Mouse (Mus musculus) forebrain, embryonic 16.5 days (tissue): ENCODE measurements around the gene Zkscan8. TPM values are rescaled to one million over a fixed set of nuclear protein-coding genes. Genes with fewer than 3 reads are reported as not detected.
"Not testable (repeated sequence)": the region's sequence is repeated elsewhere in the genome, so short reads cannot be mapped to it uniquely, and the experiment has no call there.

Source experiments
- ATAC-seq: fragments of 200-750 bp; cut with Nextera tagmentation; 2 replicates; pipeline ENCODE4 v1.8.0; 2017; ENCODE audit warnings: mild to moderate bottlenecking, moderate library complexity
- H3K27ac ChIP-seq: fragments of 300-500 bp; sonication (generic); 2 replicates; pipeline ENCODE4 v1.5.1; 2014; ENCODE audit warnings: low read length, control low read depth
- H3K27me3 ChIP-seq: fragments of 300-500 bp; sonication (generic); replicated peaks from 2 replicates; pipeline ENCODE4 v1.6.1; 2014; ENCODE audit warnings: low read length; ENCODE audit not compliant: control insufficient read depth, insufficient read depth
- H3K36me3 ChIP-seq: fragments of 300-500 bp; sonication (generic); 2 replicates; pipeline ENCODE4 v1.6.1; 2014; ENCODE audit not compliant: control insufficient read depth, insufficient read depth
- H3K4me1 ChIP-seq: fragments of 300-500 bp; sonication (generic); replicated peaks from 2 replicates; pipeline ENCODE4 v1.6.1; 2014; ENCODE audit warnings: low read length; ENCODE audit not compliant: control insufficient read depth, insufficient read depth
- H3K4me2 ChIP-seq: fragments of 300-500 bp; sonication (generic); 2 replicates; pipeline ENCODE4 v1.6.1; 2014; ENCODE audit warnings: mild to moderate bottlenecking, low read length, control low read depth
- H3K4me3 ChIP-seq: fragments of 300-500 bp; sonication (generic); replicated peaks from 2 replicates; pipeline ENCODE4 v1.5.1; 2014; ENCODE audit warnings: mild to moderate bottlenecking, low read length, control low read depth
- H3K9ac ChIP-seq: fragments of 300-500 bp; sonication (generic); replicated peaks from 2 replicates; pipeline ENCODE4 v1.6.1; 2014; ENCODE audit warnings: low read depth, low read length, control low read depth
- H3K9me3 ChIP-seq: fragments of 300-500 bp; sonication (generic); 2 replicates; pipeline ENCODE4 v1.6.1; 2016; ENCODE audit warnings: low read length; ENCODE audit not compliant: control insufficient read depth
- WGBS: fragments of 180-500 bp; shearing (Covaris S2); extraction: QIAGEN DNeasy Blood & Tissue Kit; methylation state at CpG from one replicate; pipeline ENCODE4 v1.1.7; 2014; 5-methylcytosine and 5-hydroxymethylcytosine counted together
- polyA plus RNA-seq: library from polyadenylated mRNA; unstranded; fragments of >200 nt; fragmentation: Nextera tagmentation; extraction: Ambion mirVana; gene quantifications from 2 replicates; pipeline ENCODE4 v1.2.1, GENCODE M21; 2015

Gene Zkscan8
- 6.9 and 8.0 TPM in 2 replicates for polyA plus RNA-seq

- Histone ChIP-seq H3K27ac (peak within 1 kb of the TSS; percentile 74), H3K27me3 (0 out of 2 replicates have a peak, but pooled peaks cover 2% of the 10 kb centered on the region), H3K4me3 (peak within 1 kb of the TSS; percentile 75), H3K9ac (peak within 1 kb of the TSS; percentile 97), H3K4me2 (peak within 1 kb of the TSS; percentile 68), H3K36me3 (peaks cover 7% of the 10 kb centered on the region), H3K9me3 (no peaks in the 10 kb centered on the region), H3K4me1 (peaks cover 4% of the 10 kb centered on the region; the same call in 1 of the 2 replicates)
- WGBS, result 0% methylated on average over 39 of the region's 39 CpGs
- peak; percentile 99 for ATAC-seq
Measured at GRCm38 (mm10) chr13:21530781-21531201, at the start of gene Zkscan8. TSS of gene Zkscan8 (minus strand) at chr13:21531120.

- no peak within 1 kb of the TSS for H3K9ac ChIP-seq
- H3K9me3 ChIP-seq, result no peaks in the 10 kb centered on the region
- no peak within 1 kb of the TSS for H3K27ac ChIP-seq
- H3K36me3 ChIP-seq, result no peaks in the 10 kb centered on the region
- no peak within 1 kb of the TSS for H3K4me2 ChIP-seq
- no peaks in the 10 kb centered on the region for H3K4me1 ChIP-seq
- H3K4me3 ChIP-seq, result no peak within 1 kb of the TSS
- ATAC-seq, result no peak
- H3K27me3 ChIP-seq, result no peaks in the 10 kb centered on the region
- 53% methylated on average over 1 of the region's 1 CpGs for WGBS
Measured at GRCm38 (mm10) chr13:21559793-21560192, 28.9 kb upstream of the Zkscan8 start, which contains the start of gene Olfr1535. TSS of gene Olfr1535 (minus strand) at chr13:21559893.

GRCm38 (mm10) chr13:21550416-21551110 lies 19.6 kb upstream of the Zkscan8 start:
- Histone ChIP-seq H3K27ac (no peak overlapping the region), H3K4me1 (no peaks in the 10 kb centered on the region), H3K36me3 (no peaks in the 10 kb centered on the region), H3K9ac (no peak overlapping the region), H3K4me3 (no peak overlapping the region), H3K27me3 (no peaks in the 10 kb centered on the region), H3K9me3 (no peaks in the 10 kb centered on the region), H3K4me2 (no peak overlapping the region)
- ATAC-seq, result no peak
- 47% methylated on average over 3 of the region's 3 CpGs for WGBS

- Histone ChIP-seq H3K9me3 (no peaks in the 10 kb centered on the region), H3K27ac (no peak overlapping the region), H3K27me3 (no peaks in the 10 kb centered on the region), H3K4me3 (no peak overlapping the region), H3K4me2 (no peak overlapping the region), H3K9ac (no peak overlapping the region), H3K4me1 (no peaks in the 10 kb centered on the region), H3K36me3 (no peaks in the 10 kb centered on the region)
- WGBS, result 87% methylated on average over 3 of the region's 3 CpGs
- ATAC-seq, result no peak
Measured at GRCm38 (mm10) chr13:21549487-21549886, 18.6 kb upstream of the Zkscan8 start.

GRCm38 (mm10) chr13:21542708-21543107 lies 11.8 kb upstream of the Zkscan8 start, which contains the start of gene Olfr1366:
TSS of gene Olfr1366 (minus strand) at chr13:21542808.
- no peak for ATAC-seq
- WGBS, result 90% methylated on average over 1 of the region's 1 CpGs
- Histone ChIP-seq H3K9me3 (no peaks in the 10 kb centered on the region), H3K27me3 (no peaks in the 10 kb centered on the region), H3K4me1 (no peaks in the 10 kb centered on the region), H3K4me2 (no peak within 1 kb of the TSS), H3K4me3 (no peak within 1 kb of the TSS), H3K27ac (no peak within 1 kb of the TSS), H3K36me3 (no peaks in the 10 kb centered on the region), H3K9ac (no peak within 1 kb of the TSS)

- Histone ChIP-seq H3K4me2 (peak overlapping the region; percentile 60), H3K4me1 (peaks cover 4% of the 10 kb centered on the region; the same call in 1 of the 2 replicates), H3K4me3 (peak overlapping the region; percentile 33), H3K9me3 (no peaks in the 10 kb centered on the region), H3K9ac (no peak overlapping the region), H3K27ac (no peak overlapping the region), H3K36me3 (peaks cover 9% of the 10 kb centered on the region), H3K27me3 (no peaks in the 10 kb centered on the region)
- 51% methylated on average over 7 of the region's 7 CpGs for WGBS
- ATAC-seq, result no peak
Measured at GRCm38 (mm10) chr13:21530136-21530535, 784 bp downstream of the Zkscan8 start.

- Histone ChIP-seq H3K27me3 (no peaks in the 10 kb centered on the region), H3K4me1 (peaks cover 4% of the 10 kb centered on the region), H3K4me2 (peak overlapping the region; percentile 81), H3K36me3 (no peaks in the 10 kb centered on the region), H3K9ac (peak overlapping the region; percentile 73), H3K27ac (peak overlapping the region; percentile 81), H3K4me3 (peak overlapping the region; percentile 62), H3K9me3 (no peaks in the 10 kb centered on the region)
- 0% methylated on average over 21 of the region's 21 CpGs for WGBS
- peak; percentile 100 for ATAC-seq
Measured at GRCm38 (mm10) chr13:21506221-21506649, 24.7 kb downstream of the Zkscan8 start.

GRCm38 (mm10) chr13:21502296-21502695 lies 28.6 kb downstream of the Zkscan8 start:
- WGBS, result 92% methylated on average over 5 of the region's 5 CpGs
- H3K4me3 ChIP-seq, result no peak overlapping the region
- peaks cover 4% of the 10 kb centered on the region for H3K4me1 ChIP-seq
- no peak overlapping the region for H3K4me2 ChIP-seq
- no peaks in the 10 kb centered on the region for H3K9me3 ChIP-seq
- H3K9ac ChIP-seq, result no peak overlapping the region
- H3K27me3 ChIP-seq, result no peaks in the 10 kb centered on the region
- no peak overlapping the region for H3K27ac ChIP-seq
- no peaks in the 10 kb centered on the region for H3K36me3 ChIP-seq
- no peak for ATAC-seq

- H3K27me3 ChIP-seq, ATAC-seq, H3K4me1 ChIP-seq, H3K36me3 ChIP-seq, H3K4me2 ChIP-seq, H3K4me3 ChIP-seq, H3K9ac ChIP-seq, H3K9me3 ChIP-seq, H3K27ac ChIP-seq: not testable (repeated sequence)
- 96% methylated on average over 17 of the region's 17 CpGs for WGBS
Measured at GRCm38 (mm10) chr13:21501182-21501581, 29.7 kb downstream of the Zkscan8 start, which contains the start of gene Gm11273. TSS of gene Gm11273 (minus strand) at chr13:21501418.
